Mouse (Mus musculus) liver, embryonic 16.5 days (tissue): Measurements from ENCODE around the gene Pcgf6. TPM values are rescaled to one million over a fixed set of nuclear protein-coding genes. Genes with fewer than 3 reads are reported as not detected.
"Not testable (repeated sequence)": the region's sequence is repeated elsewhere in the genome, so short reads cannot be mapped to it uniquely, and the experiment has no call there.

Experiments
- ATAC-seq: fragments of 200-750 bp; cut with Nextera tagmentation; 2 replicates; pipeline ENCODE4 v1.8.0; 2017; ENCODE audit warnings: low read depth, mild to moderate bottlenecking, moderate number of reproducible peaks, moderate library complexity
- H3K27ac ChIP-seq: fragments of 300-500 bp; sonication (generic); 2 replicates; pipeline ENCODE4 v1.5.1; 2014; ENCODE audit warnings: mild to moderate bottlenecking, low read length
- H3K27me3 ChIP-seq: fragments of 300-500 bp; sonication (generic); 2 replicates; pipeline ENCODE4 v1.6.1; 2014; ENCODE audit warnings: low read depth, low read length, mixed read lengths; ENCODE audit not compliant: control insufficient read depth, insufficient read depth
- H3K36me3 ChIP-seq: fragments of 300-500 bp; sonication (generic); 2 replicates; pipeline ENCODE4 v1.6.1; 2014; ENCODE audit warnings: mild to moderate bottlenecking; ENCODE audit not compliant: control insufficient read depth, insufficient read depth
- H3K4me1 ChIP-seq: fragments of 300-500 bp; sonication (generic); 2 replicates; pipeline ENCODE4 v1.6.1; 2014; ENCODE audit warnings: low read depth, low read length, mixed read lengths; ENCODE audit not compliant: control insufficient read depth
- H3K4me2 ChIP-seq: fragments of 300-500 bp; sonication (generic); 2 replicates; pipeline ENCODE4 v1.6.1; 2014; ENCODE audit warnings: low read depth, low read length, mixed read lengths
- H3K4me3 ChIP-seq: fragments of 300-500 bp; sonication (generic); 2 replicates; pipeline ENCODE4 v1.5.1; 2014; ENCODE audit warnings: low read depth, mild to moderate bottlenecking, low read length
- H3K9ac ChIP-seq: fragments of 300-500 bp; sonication (generic); 2 replicates; pipeline ENCODE4 v1.6.1; 2014; ENCODE audit warnings: low read depth, low read length
- H3K9me3 ChIP-seq: fragments of 300-500 bp; sonication (generic); replicated peaks from 2 replicates; pipeline ENCODE4 v1.6.1; 2016; ENCODE audit warnings: low read length; ENCODE audit not compliant: control insufficient read depth
- WGBS: fragments of 180-500 bp; shearing (Covaris S2); extraction: QIAGEN DNeasy Blood & Tissue Kit; methylation state at CpG from one replicate; pipeline ENCODE4 v1.1.7; 2014; ENCODE audit not compliant: insufficient replicate concordance; 5-methylcytosine and 5-hydroxymethylcytosine counted together
- polyA plus RNA-seq: library from polyadenylated mRNA; unstranded; fragments of >200 nt; fragmentation: Nextera tagmentation; extraction: Ambion mirVana; gene quantifications from 2 replicates; pipeline ENCODE4 v1.2.1, GENCODE M21; 2015

The Pcgf6 gene
- polyA plus RNA-seq, 1 experiment from 2014 or later = 5.7 TPM

DNA sequence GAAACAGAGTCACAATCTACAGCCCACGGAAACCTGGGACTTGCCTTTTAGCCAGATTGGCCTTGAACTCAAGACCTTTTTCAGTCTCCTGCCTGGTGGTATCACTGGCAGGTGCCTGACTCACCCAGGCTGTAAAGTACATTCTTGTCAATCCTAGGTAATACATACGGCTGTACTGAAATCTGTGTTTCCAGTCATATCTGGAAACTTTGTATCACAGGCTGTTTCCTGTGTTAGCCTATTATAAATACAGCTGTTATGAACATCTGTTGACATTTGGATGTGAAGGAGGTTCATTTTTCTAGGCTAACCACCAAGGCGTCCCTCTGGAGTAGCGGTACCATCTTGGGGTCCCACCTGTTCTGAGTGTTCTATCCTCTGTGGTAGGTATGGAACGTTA, 40.8 kb downstream of the Pcgf6 start:
- Histone ChIP-seq H3K4me1 (peaks cover 5% of the 10 kb centered on the region), H3K4me3 (no peak overlapping the region), H3K27ac (no peak overlapping the region), H3K36me3 (no peaks in the 10 kb centered on the region), H3K9ac (no peak overlapping the region), H3K9me3 (no peaks in the 10 kb centered on the region), H3K4me2 (no peak overlapping the region), H3K27me3 (peaks cover 29% of the 10 kb centered on the region)
- no peak for ATAC-seq
- WGBS = 63% methylated on average over 5 of the region's 5 CpGs

DNA sequence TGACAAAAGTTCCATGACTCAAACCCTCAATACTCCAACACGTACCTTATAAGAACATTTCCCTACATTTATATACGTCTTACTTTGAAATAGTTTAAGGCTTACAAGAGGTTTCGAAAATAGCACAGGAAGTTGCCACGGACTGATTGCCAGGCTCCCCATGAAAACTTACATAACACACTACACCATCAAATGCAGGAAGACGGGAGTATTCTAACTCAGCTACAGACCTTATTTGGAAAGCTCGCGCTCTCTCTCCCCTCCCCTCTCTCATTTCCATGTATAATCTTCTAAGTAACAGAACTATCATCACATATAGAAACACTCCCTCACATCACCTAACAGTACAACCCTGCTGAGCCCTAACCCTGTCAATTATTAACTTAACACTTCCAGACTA, 41.3 kb downstream of the Pcgf6 start:
- Histone ChIP-seq H3K36me3 (no peaks in the 10 kb centered on the region), H3K27me3 (peaks cover 24% of the 10 kb centered on the region), H3K9me3 (no peaks in the 10 kb centered on the region), H3K27ac (no peak overlapping the region), H3K4me2 (no peak overlapping the region), H3K9ac (no peak overlapping the region), H3K4me1 (no peaks in the 10 kb centered on the region), H3K4me3 (no peak overlapping the region)
- no peak for ATAC-seq
- WGBS = 59% methylated on average over 7 of the region's 7 CpGs

DNA sequence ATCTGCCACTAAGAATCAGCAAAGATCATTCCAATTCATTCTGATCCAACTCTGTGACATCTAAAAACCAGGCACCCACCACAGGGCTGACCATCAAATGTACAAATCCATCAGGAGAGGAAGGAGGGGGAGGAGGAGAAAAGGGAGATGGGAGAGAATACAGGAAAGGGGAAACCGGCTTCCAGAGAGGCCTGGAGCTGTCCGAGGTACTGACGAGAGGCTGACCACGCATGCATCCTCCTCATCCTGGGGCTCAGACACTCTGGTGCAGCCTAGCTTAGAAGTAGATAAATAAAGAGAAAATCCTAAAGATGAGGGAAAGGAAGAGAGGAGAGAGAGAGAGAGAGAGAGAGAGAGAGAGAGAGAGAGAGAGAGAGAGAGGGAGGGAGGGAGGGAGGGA, 44.4 kb downstream of the Pcgf6 start:
- no peak for ATAC-seq
- no peak overlapping the region for H3K4me3 ChIP-seq
- no peak overlapping the region for H3K9ac ChIP-seq
- H3K27me3 ChIP-seq = peaks cover 3% of the 10 kb centered on the region
- H3K4me2 ChIP-seq = no peak overlapping the region
- H3K27ac ChIP-seq = no peak overlapping the region
- WGBS = 6% methylated on average over 4 of the region's 4 CpGs
- no peaks in the 10 kb centered on the region for H3K4me1 ChIP-seq
- H3K9me3 ChIP-seq = no peaks in the 10 kb centered on the region
- no peaks in the 10 kb centered on the region for H3K36me3 ChIP-seq

GRCm38 (mm10) chr19:47005873-47006272, 44.8 kb downstream of the Pcgf6 start:
- Histone ChIP-seq H3K36me3 (no peaks in the 10 kb centered on the region), H3K9ac (no peak overlapping the region), H3K4me1 (no peaks in the 10 kb centered on the region), H3K27me3 (peaks cover 3% of the 10 kb centered on the region), H3K9me3 (no peaks in the 10 kb centered on the region), H3K4me3 (no peak overlapping the region), H3K27ac (no peak overlapping the region), H3K4me2 (no peak overlapping the region)
- 48% methylated on average over 5 of the region's 5 CpGs for WGBS
- ATAC-seq = no peak

GRCm38 (mm10) chr19:47003742-47004511, 46.8 kb downstream of the Pcgf6 start:
- H3K27me3 ChIP-seq = no peaks in the 10 kb centered on the region
- no peaks in the 10 kb centered on the region for H3K9me3 ChIP-seq
- peaks cover 5% of the 10 kb centered on the region for H3K4me1 ChIP-seq
- 48% methylated on average over 6 of the region's 6 CpGs for WGBS
- no peak for ATAC-seq
- no peaks in the 10 kb centered on the region for H3K36me3 ChIP-seq
- no peak overlapping the region for H3K4me2 ChIP-seq
- H3K4me3 ChIP-seq = no peak overlapping the region
- no peak overlapping the region for H3K9ac ChIP-seq
- no peak overlapping the region for H3K27ac ChIP-seq

DNA sequence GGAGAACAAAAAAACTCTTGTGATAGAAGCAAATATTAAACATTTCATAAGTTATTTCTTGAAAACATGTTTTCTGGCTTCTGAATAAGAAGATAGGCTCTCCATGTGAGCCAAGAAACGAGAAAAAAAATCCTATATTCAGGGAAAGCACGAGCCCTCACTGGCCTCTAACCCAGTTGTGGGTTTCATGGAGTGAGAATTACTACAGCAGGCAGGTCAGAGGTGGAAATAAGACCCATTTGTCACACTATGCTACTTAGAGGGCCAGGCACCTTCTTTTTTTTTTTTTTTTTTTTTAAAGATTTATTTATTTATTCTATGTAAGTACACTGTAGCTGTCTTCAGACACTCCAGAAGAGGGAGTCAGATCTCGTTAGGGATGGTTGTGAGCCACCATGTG, 50.3 kb downstream of the Pcgf6 start:
- not testable (repeated sequence) for ATAC-seq, H3K4me3 ChIP-seq, H3K4me1 ChIP-seq, H3K9me3 ChIP-seq, H3K4me2 ChIP-seq, H3K36me3 ChIP-seq, H3K27me3 ChIP-seq, H3K9ac ChIP-seq, H3K27ac ChIP-seq
- 72% methylated on average over 2 of the region's 3 CpGs for WGBS

DNA sequence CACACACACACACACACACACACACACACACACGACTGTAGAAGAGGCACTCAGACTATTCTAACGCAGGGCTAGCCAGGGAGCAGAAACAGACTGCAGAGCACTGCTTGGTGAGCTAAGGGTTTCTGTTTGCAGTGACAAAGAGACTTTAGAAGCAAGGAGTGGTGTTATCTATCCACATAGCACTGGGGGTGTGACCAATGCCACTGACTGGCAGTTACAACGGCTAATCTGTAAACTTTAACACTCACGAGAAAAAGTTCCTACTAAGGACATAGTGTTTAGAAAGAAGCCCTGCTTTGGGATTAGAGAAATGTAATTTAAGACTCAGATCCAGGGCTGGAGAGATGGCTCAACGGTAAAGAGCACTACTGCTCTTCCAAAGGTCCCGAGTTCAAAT, 51.0 kb downstream of the Pcgf6 start:
- Histone ChIP-seq H3K4me2 (0 out of 2 replicates have a peak overlapping the region, but pooled peaks have one; percentile 21), H3K9me3 (no peaks in the 10 kb centered on the region), H3K4me1 (peaks cover 9% of the 10 kb centered on the region), H3K4me3 (no peak overlapping the region), H3K36me3 (no peaks in the 10 kb centered on the region), H3K9ac (0 out of 2 replicates have a peak overlapping the region, but pooled peaks have one; percentile 5), H3K27me3 (no peaks in the 10 kb centered on the region), H3K27ac (peak overlapping the region; percentile 45)
- ATAC-seq = peak; percentile 76
- WGBS = 25% methylated on average over 6 of the region's 6 CpGs

GRCm38 (mm10) chr19:46998953-46999352, 51.8 kb downstream of the Pcgf6 start:
- Histone ChIP-seq H3K36me3 (no peaks in the 10 kb centered on the region), H3K9me3 (no peaks in the 10 kb centered on the region), H3K9ac (no peak overlapping the region), H3K27ac (peak overlapping the region; percentile 48; the same call in 1 of the 2 replicates), H3K4me2 (no peak overlapping the region; the same call in 1 of the 2 replicates), H3K27me3 (no peaks in the 10 kb centered on the region), H3K4me3 (no peak overlapping the region), H3K4me1 (peaks cover 9% of the 10 kb centered on the region)
- WGBS = 31% methylated on average over 4 of the region's 4 CpGs
- peak; percentile 54; the same call in 1 of the 2 replicates for ATAC-seq

DNA sequence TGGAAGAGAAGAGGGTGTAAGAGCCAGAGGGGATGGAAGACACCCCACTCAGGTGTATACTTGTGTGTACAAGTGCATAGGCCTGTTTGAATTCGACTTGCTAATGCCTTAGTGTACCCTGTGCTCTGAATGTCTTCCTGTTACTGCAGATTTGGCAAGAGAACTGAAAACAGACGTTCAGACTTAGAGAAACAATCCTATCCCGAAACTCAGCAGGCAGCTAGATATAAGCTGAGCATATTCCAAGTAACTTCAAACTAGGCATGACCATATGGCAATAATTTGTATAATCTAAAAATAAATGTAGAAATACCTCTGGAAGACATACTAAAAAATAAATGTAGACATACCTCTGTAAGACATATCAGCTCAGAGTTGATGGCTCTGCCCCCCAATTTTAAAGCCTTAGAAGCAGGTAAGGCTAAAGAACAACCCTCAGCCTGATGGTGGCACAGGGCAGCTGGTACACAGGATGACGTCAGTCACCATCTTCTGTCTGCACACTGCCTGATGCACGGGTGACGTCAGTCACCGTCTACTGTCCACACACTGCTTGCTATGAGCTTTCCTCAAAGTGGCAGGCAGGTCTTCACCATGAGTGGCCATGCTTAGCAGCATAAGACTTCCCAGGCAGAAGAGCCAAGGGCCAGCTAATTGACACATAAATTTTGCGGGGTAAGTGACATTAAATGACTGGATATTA, 52.4 kb downstream of the Pcgf6 start:
- H3K4me2 ChIP-seq = no peak overlapping the region
- H3K4me1 ChIP-seq = peaks cover 9% of the 10 kb centered on the region
- peak overlapping the region; percentile 48; the same call in 1 of the 2 replicates for H3K27ac ChIP-seq
- ATAC-seq = 0 out of 2 replicates have a peak, but pooled peaks have one; percentile 24
- H3K27me3 ChIP-seq = no peaks in the 10 kb centered on the region
- no peak overlapping the region for H3K9ac ChIP-seq
- H3K9me3 ChIP-seq = no peaks in the 10 kb centered on the region
- H3K36me3 ChIP-seq = no peaks in the 10 kb centered on the region
- no peak overlapping the region for H3K4me3 ChIP-seq
- WGBS = 55% methylated on average over 8 of the region's 8 CpGs
